Mouse (Mus musculus): Measurements from ENCODE around the gene Peli2.

The Peli2 gene

DNA sequence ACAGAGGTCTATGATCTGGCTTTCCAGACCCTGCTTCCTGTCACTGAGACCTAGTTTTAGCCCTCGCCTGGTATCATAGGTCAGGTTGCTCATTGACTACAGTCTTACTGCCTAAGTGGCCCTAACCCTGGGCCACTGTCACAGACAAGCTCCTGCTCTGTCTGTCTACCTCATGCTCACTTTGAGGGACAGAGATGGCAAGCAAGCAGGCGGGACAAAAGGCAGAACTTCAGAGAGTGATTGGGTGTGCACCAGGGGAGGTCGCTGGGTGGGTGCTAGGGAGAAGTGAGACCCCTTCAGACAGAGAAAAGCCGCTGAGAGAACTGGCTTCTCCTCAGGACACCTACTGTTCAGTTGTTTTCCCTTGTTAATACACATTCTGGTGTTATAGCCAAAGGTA lies 6.3 kb downstream of the Peli2 start:
- no peak for DNase-seq

DNA sequence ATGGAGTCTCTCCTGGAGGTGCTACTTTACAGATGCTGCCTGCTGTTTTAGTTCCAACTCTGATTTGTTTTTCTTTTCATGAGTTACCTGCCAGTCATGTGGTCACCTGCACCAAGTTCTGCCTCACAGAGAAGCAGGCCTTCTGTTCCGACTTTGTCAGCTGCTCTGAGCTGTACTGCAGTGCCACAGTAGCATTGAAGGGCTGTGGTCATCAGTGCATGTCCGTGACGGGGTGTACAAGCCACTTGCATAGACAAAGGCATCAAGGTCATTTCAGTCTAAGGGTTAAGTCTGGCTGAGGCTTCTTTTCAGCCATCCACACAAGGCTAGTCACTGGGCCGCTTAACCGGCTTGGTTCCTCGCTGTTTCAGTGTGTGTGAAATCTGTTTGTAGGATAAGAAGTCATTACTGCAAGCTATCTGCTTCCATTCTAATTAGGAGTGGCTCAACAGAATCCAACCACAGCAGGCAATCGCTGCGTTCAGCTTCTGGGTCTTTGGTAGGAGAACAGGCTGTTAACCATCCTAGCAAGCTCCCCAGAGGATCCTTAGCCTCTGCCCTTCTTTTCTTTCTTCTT lies 7.1 kb downstream of the Peli2 start:
- DNase-seq, result peak; percentile 66 to 73

DNA sequence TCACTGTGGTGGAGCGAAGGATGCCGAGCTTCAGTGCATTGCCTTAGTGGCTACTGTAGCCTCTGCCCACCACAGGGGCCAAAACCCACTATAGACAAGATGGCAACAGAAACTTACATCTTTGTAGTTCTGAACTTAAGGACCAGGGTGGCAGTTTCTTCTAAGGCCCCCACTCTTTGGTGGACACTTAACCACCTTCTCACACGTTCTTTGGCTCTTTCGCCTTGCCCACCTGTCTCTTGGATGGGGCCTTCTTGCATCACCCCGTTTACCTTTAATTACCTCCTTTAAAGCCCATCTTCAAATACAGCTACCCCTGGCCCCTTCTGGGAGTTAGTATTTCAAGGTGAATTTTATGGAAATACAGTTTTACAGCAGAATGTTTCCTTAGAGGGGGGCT lies 8.1 kb downstream of the Peli2 start:
- no peak for DNase-seq

DNA sequence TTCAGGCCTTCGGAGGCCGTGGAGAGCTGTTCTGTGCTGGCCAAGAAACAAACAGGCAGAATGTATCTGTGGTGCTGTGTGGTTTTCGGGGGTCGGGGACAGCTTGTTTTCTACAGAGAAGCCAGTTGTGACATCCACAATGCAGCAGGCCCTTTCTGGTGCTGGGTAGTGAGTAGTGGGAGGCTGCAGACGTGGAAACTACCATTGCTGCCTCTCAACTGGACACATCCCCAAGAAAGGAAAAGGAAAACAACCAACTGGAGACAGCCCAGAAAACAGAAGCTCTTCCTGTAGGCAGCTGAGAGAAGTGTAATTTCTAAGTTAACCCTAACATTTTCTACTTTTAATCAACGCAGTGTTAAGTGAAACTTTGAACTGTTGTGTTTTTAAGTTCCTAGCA lies 9.4 kb downstream of the Peli2 start:
- DNase-seq, result no peak

DNA sequence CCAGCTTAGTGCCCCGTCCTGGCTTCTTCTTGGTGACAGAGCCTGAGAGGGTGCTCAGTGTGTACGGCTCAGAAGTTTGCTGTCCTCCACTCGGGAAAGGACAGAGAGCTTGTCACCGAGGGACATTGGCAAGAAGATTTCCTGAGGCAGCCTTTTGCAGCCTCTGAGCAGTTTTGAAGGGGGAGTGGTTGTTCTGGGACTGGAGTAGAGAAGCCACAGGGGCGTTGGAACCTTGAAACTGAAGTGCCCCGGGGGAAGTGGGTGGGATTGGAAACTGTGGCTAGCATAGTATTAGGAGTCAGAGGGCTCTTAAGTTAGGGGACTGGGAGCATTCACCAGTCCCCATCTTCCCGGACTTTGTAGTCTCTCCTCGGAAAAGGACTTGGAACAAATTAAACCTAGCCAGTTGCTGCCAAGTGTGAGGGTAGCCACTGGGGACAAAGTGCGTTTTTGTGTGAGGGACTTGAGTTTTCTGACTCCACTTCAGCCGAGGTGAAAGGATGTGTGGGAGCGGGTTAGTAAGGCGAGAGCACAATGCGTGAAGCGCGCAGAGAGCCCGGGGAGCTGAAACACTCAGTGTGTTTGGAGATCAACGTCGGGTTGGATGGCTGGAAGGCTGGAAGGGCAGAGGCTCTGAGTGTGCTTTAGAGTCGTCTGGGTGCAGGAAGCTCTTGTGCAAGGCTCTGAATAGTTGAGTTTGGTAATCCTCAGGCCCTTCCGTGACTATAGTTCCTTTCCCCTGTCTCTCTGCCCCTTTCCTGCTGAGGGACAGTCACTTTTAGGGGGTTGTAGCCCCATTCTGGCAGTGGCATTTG lies 10.3 kb downstream of the Peli2 start:
- DNase-seq, result peak; percentile 74 to 84

DNA sequence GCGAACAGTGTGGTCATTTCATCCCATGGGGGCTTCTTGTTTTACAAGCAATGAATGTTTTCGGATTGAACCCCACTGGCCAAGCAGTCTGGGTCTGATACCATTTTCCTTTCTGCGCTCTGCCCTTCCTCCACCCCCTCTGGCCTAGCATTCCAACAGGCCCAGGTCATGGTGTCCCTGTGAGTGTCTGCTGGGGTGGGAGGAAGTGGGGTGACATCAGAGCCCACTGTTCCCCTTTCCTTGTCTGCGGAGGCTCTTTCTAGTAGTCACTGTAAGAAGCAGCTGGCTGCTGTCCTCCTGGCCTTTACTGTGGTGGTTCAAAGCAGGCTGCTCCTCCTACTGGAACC lies 10.9 kb downstream of the Peli2 start:
- peak; percentile 57 to 59 for DNase-seq

DNA sequence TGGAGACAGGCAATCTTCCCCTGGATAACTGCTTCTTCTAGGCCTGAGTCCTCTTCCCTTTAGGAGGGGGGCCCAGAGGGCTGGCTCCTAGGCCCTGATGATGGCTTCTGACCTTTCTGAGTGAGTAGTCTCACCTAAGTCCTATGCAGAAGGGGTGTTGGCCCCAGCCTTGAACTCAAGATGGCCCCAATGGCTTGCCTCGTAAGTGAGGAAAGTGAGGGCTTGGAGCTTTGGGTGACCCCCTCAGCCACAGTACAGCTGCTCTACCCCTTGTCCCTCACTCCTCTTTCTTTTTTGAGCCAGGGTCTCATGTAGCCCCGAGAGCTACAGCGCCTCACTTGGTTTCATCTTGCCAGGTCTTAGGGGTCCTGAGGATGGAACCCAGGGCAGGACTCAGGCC lies 11.6 kb downstream of the Peli2 start:
- DNase-seq, result no peak

DNA sequence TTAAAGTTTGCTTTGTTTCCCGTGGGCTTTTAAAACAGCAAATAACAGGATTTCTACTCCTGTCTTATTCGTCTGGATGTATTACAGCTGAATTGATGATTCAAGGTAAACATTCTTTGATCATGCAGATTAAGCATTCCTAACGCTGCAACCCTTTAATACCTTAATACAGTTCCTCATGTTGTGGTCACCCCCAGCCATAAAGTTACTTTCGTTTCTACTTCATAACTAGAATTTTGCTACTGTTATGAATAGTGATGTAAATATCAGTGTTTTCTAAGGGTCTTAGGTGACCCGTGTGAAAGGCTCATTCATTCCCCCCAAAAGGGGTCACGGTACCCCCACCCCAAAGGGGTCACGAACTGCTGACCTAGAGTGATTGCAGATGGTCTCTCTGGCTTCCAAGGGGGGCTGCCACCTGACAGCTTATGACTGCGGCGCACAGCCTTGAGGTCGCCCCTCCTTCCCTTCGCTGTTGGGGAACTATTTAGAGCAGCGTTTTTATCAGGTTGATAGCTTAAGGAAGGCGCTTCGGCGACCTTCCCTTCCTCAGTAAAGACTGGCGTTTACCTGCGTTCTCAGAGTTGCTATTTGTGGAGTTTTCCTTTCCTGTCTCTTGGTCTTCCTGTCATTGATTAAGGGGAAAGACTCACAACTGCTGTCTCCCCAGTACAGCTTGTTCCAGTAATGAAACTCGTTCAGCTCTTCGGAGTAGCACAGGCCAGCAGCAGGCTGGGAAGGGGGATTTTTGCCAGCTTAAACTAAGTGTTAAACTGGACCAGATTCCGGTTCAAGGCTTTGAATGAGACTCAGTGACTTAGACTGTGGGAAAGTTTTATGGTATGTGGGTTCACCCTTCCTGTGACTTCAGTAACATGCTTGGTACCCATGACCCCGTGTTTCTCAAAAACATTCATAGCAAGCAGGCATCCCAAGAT lies 12.5 kb downstream of the Peli2 start:
- no peak for DNase-seq

DNA sequence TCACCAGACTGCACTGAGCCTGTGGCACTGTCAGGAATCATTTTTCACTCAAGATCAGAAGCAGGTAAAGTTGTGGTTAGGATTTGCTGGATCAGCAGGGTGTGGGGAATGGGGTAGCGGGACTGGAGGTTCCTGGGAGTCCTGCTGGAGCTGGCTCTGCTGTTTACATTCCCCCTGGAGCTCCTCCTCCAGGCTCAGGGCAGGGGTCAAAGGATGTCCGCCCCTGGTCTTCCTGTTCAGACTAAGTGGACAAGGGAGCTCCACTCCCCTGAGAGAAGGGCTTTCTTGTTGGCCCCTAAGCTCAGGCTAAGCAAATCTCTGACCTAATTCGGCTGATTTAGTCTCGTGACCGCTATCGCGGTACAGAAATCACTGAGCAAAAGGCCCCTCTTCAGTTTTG lies 13.7 kb downstream of the Peli2 start:
- peak; percentile 78 to 85 for DNase-seq

DNA sequence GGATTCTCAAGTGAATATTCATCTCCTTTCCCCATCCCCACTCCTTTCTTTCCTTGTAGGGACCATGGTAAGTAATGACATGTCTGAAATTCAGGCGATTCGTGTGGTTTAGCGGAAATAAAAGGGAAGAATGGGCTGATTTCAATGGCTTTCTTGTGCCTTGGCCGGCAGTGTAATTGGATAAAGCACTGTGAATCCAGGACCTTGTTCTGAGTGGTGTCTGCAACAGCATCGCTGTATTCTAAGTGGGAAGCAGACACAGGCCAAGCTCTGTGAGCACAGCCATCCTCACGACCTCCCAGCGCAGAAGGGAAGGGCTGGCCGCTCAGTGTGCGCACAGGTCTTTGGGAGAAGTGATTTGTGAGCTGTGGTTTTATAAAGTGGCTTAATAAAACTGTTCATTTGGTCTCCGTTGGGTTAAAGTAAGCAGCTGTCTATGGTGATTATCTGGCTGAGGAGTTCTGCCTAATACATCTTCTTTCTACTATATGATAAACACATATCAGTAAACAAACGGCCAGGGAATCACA lies 15.3 kb downstream of the Peli2 start:
- no peak for DNase-seq

DNA sequence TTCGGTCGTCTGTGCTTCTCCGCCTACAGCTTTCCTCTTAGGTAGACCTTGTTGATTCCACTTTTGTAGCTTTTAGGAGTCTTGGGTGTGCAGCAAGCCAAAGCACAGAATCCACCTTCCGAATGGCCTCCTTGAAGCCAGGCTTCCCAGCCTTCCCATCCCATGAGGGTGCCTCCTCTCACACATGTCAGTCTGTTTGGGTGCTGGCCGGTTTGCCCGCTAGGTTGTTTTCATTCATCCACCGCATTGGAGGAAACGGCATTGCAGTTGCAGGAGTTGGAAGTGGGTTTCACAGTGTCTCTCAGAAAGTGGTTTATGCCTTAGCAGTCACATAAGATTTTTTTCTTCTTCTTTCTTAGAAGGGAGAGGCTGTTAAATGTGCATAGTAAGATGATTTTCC lies 17.1 kb downstream of the Peli2 start:
- no peak for DNase-seq

DNA sequence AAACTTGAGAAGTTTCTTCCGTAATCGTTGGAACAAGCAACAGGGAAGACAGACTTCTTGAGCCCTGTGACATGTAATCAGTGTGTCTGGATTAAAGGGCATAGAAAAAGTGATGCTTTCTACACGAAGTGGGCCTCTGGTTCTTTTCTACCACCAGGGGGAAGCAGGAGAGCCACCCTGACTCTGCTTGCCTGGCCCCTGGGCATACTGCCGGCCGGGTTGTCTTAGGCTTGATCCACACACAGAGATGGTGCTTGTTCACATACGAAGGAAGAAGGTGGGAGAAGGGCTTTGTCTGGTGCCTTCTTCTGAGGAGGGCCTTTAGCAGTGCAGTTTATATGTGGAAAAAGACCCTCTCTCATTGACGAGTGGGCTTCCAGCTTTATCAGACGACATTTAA lies 17.5 kb downstream of the Peli2 start:
- peak; percentile 47 to 57 for DNase-seq

DNA sequence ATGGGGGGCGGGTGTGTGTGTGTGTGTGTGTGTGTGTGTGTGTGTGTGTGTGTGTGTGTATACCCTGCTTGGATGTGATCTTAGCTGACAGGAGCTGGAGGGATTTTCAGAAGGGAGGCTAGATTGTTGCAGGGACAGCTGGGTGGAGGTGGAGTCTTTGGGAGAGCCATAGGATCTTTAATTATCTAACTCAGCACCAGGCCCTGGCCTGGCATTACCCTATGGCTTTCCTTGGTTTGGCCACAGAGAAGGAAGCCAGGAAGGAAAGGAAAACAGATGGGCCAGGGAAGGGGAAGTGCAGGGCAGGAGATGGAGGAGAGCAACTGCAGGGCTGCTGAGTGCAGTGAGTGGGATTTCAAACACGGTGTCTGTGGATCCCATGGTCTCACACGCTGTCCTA lies 18.8 kb downstream of the Peli2 start:
- DNase-seq, result no peak

DNA sequence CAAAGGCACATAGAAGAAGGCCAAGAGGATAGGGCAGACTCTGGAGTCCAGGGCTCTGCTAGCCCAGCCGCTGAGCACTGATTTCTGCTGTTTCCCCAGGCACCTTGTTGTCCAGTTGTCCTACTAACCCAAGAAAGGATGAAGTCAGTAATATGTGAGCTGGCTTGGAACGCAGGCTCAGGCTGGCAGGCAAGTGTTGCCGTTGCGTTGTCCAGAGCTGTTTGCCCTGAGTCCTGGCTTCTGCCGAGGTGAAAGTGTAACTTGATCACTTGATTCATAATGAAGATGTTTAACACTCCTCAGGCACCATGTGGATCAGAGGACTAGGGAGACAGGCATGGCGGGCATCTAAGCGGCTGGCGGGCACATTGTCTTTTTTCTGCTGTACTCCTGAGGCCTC lies 21.1 kb downstream of the Peli2 start:
- no peak for DNase-seq

DNA sequence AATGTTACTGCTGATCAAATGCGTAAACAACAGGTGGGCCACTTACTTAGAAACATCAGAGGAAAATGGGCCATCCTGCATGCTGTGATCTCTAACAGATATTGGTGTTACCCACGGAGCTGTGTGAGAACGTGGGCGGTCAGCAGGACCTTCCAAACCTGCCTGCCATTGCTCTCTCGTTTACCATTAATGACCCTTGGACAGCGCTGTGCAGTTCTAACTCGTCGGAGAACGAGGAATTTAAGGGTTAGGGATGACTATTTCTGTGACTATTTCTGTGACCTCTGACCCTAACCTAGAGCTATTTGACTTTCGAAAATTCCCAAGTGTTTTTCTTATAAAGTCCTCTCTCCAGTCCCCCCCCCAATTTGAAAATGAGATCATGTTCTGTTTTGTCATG lies 22.1 kb downstream of the Peli2 start:
- DNase-seq, result no peak

DNA sequence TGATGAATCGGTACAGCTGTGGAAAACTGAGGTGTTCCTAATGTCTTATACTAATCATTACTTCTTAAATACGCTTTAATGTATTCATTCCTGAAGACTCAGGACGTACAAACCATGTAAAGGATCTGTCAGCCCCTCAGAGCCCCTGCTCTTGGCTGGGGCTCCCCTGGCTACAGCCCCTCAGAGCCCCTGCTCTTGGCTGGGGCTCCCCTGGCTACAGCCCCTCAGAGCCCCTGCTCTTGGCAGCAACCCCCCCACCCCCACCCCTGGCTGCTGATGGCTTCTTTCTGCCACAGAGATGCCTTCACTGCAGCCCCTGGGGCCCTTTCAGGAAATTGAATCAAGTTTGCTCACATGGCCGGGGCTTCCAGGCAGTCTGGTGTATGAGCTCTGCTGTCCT lies 22.5 kb downstream of the Peli2 start:
- DNase-seq, result no peak

DNA sequence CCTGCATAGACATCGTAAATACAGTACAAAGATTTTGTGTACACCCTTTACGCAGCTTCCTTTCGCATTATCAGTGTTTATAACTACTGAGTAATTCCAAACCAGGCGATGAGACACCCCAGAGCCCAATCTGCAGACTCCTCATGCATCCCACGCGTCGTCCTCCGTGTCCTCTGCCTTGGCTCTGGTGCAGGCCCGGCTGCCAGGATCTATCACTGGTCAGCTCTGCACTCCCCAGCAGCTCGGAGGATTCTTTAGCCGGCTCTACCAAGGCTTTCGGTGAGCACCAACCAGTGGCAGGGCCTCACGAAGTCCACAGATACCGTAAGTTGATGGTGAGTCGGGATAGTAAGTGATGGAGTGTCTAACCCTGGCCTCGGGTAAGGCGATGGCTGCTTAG lies 23.7 kb downstream of the Peli2 start:
- DNase-seq, result no peak

DNA sequence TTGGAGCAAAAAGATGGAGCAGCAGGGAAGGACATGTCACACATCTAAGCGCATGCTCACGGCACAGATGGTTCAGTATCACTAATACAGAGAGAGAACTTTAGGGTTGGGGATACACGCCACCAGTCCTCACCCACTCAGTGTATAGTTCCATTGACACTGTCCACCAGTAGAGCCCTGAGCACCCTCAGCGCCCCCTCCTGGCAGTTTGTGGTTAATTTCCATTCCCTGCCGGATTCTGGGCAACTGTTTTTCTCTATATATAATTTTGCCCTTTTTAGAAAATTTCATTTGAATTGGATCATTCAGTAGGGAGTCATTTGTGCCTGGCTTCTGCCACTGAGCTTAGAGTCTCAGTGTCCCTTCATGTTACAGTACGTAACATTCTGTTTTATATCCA lies 27.1 kb downstream of the Peli2 start:
- peak in 1 of 2 experiments; percentile 76 for DNase-seq

DNA sequence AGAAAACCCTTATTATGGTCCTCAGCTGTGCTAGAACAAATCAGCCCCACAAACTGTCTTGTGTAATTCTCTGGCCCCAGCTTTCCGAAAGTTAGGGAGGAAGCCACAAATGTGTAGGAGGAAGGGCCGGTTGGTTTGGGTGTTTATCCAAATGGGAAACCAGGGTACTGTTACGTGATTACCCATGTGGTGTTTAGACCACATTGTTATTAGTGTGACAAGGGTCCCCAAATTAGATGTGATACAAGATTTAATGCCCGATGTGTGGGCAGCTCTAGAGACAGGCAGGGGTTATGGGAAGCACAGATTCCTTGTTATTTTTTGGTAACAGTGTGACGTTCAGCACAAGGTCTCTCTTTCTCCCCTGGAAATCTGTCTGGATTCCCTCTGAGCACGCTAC lies 28.0 kb downstream of the Peli2 start:
- DNase-seq, result no peak

DNA sequence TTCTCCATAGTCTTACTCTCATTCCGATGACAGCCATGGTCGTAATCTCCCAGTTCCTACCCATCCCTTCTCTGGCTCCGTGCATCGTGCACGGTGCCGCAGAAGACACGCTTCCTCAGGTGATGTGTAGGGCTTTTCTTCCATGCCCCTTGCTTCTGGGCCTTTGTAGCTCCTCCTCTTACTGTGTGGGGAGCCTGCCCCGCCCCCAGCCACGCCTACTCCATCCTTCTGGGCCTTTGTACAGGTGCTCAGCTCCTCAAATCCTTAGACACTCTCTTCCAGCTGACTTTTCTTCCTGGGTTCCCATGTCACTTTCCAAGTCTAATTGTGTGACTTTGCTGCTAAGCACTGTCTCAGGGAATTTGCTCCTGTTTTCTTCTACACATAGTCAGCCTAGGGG lies 28.7 kb downstream of the Peli2 start:
- no peak for DNase-seq

DNA sequence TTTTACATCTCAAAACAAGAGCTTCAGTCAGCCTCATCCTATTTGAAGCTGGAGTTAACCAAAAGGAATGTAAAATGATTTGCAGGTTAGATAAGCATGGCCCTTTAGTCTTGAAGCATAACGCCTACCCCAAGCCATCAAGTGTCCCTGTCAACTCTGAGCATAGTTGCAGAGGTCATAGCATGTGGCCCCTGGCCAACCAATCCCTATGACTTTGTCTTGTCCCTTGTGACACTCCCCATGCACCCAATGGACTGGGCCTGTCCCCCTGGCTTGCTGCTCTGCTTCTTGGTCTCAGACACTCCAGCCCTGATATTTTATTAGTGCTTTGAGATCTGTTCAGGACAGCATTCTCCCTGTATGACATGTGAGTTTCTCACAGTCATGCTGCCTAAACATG lies 30.3 kb downstream of the Peli2 start:
- DNase-seq, result peak in 1 of 2 experiments; percentile 56

DNA sequence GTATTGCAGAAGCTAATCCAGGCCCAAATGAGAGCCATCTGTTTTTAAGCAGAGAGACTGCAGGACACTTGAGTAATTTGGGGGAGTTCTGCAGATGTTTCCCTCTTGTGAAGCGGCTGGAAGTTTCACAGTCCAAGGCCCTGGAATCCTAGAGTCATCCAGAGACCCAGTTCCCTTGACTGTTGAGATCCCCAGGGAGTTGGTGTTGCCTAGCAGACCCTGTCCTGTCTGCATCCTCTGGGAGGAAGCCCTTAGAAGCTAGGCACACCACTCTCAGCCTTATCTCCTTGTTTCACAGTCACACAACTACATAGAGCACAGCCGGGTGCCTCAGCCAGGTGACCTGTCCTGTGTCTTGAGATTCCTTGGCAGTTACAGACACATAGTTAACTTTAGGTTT lies 30.9 kb downstream of the Peli2 start:
- DNase-seq, result no peak

DNA sequence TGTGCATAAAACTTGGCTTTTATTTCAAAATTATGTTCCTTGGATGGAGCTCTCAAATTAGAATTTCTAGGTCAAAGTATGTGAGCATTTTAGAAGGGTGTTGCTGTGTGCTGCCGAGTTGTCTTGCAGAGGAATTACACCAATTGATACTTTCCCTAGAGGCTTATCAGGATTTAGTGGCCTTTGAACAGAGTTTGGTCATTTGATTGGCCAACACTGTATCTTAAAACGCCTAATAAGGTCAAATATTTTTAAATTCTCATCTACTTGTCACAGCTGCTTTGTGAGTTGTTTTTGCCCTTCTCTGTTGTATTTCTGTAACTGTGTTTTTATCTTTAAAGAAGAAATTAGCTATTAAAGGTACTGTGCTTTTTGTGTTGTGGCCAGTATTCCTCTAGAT lies 32.4 kb downstream of the Peli2 start:
- DNase-seq, result no peak
